Mouse (Mus musculus) spleen, postnatal 10 days (tissue): ENCODE measurements around the gene Ripply2.
"Not testable (repeated sequence)": the region's sequence is repeated elsewhere in the genome, so short reads cannot be mapped to it uniquely, and the experiment has no call there.

Experiments used
- DNase-seq, 2 experiments: peaks; one replicate each; pipeline ENCODE4 v3.0.0; 2021 to 2022; ENCODE audit warnings: low spot score in 2 of 2

Ripply2 gene

DNA sequence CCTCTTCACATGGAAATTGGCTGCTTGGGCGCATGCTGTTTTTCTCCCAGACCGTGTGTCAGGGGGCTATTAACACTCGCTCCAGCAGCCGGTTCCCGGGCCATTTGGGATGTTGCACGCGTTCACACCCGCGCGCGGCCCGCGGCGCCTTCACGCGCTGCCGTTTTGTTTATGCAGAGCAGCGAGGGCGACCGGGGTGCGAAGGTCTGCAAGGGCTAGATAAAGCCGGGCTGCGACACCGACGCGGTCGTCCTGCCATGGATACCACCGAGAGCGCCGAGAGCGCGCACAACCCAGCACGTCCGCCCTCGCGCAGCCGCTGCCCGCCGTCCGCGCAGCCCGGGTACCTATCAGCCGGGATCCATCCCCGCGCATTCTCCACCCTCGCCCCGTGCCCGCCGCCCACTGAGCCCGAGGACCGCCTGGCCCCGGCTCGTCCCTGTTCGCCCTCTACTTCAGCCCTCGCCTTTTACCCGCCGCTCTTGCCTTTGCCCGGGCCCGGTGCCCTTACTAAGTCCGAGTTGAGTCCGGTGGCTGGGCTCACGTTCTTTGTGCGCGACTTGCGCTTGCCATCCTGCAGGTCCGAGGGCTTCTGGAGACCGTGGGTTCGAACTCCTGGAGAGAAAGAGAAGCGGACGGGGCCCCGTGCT is at the start of gene Ripply2:
TSS of gene Ripply2 (plus strand) at position 250 of the 650 bp plus-strand sequence.
- DNase-seq: no peak

DNA sequence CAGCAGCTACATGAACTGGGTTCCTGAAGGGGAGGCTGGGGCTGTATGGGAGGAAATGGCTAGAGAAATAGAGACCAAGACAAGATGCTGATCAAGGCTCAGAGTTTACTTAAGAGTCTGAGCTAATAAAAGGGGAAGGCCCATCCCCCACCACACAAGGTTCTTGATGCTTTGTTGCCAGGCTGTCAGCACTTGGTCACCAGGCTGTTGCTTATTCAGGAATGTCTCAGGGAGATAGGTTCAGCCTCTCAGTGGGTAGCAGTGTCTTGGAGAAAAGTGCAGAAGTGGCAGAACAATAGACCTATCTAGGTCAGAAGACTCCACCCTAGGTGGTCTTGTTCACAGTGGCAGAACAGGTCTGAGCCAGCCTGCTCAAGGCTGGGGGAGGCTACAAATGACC is 42.9 kb upstream of the Ripply2 start:
- DNase-seq: not testable (repeated sequence)

DNA sequence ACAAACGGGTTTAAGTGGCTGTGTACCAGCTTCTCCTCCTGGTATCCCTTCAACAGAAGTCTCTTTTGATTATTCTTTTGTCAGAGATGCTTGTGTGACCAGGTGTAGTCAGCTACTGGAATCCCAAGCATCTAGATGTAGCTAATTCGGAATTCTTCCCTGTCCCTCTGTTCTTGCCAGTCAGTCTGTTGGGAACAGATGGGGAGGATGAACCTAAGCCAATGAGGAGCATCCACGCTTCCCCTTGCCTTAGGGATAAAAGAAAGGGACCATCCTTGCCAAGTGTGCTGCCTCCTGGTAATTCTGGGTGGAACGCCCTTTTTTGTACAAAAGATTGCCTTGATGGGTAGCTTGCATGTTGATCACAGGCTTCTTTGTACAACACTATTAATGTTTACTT is 41.8 kb upstream of the Ripply2 start:
- no peak for DNase-seq

DNA sequence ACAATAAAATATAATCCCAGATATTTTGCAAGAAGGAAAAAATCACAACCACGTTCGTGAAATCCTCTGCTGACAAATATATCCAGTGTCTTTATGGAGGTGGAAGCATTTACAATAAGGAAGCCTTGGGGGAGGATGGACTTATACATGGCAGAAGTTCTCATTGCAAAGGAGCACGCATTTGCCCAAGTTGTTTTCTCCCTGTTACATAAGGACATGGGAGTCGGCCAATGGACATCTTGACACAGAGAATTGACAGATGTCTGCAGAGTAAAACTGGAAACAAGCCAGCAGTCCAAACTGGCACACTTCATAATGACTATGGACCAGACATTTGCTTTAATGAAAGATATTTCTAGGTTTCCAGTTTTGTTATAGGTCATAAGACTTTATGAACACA is 38.4 kb upstream of the Ripply2 start:
- DNase-seq: no peak

DNA sequence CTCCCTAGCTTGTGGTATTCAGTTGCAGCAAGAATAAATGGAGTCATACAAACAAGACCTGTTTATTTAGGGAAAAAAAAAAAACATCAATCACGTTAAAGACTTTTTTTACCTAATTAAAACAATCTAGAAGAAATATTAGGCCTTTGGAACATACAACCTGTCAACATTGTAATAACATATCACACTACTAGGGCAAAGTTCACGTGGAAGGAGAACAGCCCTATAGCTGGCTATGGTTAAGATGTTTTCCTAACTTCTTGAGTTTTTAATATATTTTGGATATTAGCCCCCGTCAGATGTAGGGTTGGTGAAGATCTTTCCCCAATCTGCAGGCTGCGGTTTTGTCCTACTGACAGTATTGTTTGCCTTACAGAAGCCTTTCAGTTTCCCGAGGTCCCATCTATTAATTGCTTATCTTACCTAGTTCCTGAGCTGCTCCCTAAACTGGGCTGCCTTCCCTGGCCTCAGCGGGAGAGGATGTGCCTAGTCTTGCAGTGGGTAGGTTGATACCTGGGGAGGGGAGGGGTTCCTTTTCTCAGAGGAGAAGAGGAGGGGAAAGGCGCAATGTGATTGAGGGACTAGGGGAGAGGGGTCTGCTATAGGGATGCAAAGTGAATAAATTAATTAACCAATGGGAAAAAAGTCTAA is 37.0 kb upstream of the Ripply2 start:
- no peak for DNase-seq

DNA sequence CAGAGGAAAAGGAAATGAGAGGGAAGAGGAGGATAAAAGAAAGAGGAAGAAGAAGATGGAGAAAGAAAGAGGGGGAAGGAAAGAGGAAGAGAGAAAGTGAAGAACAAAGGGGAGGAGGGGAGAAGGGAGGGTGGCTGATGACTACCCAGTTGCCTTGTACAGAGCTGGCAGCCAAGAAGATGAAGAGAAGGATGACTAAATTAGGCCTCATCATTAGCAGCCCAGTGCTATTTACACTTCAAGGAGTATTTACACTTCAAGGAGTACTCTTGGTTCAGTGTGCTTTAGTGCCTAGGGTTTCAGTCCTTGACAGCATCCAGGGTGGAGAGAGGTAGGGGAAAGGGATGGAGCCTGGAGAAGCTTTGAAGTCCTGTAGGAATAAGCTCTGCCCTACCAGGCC is 35.3 kb upstream of the Ripply2 start:
- no peak for DNase-seq

DNA sequence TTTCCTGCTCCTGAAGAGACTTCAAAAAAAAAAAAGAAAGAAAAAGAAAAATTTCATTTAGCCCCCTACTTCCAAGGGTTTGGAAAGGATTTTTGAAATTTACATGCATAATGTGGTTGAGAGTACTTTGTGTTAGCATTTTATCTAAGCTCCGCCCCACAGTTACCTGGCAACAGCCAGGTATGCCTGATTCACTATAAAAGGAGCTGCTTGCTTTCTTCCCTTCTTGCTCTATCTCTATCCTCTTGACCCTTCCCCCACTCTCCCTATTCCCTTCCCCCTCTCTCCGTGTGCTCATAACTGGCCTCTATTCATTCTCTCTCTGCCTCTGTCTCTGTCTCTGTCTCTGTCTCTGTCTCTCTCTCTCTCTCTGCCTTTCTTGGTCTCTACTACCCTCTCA is 34.4 kb upstream of the Ripply2 start:
- DNase-seq: no peak

DNA sequence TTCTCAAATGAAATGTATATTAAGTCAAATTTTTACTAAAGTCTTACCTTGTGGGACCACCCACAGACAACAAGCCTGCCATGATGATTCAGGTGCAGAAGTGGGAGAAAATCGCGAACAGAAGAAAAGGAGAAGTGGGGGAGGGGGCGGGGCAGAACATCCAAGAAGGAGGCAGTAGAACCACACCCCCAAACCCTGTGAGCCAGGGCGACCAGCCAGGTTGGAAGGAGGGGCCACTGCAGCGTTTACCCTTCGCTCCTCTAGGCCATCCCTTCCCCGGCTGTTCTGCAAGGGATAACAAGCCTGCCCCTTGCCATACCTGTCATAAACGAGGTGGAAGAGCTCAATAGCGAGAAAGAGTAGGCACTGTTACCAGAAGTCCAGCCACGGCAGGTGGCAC is 33.8 kb upstream of the Ripply2 start:
- DNase-seq: no peak

DNA sequence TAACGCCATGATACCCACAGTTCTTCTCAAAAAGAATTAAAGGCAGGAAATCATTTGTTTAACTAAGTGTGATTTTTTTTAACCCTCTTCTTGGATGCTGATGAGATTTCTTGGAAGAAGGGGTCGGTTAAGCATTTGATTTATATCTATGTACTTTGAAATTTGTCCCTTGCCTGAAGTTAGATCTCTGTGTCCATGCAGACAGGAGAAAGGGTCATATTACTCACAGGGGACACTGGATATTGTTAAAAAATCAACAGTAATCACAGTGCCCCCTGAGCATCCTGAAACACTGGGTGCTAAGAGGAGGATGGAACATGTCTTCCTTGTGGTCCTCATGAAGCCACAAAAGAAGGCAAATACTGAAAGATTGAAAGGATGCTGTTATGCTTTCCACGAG is 30.8 kb upstream of the Ripply2 start:
- DNase-seq: no peak

DNA sequence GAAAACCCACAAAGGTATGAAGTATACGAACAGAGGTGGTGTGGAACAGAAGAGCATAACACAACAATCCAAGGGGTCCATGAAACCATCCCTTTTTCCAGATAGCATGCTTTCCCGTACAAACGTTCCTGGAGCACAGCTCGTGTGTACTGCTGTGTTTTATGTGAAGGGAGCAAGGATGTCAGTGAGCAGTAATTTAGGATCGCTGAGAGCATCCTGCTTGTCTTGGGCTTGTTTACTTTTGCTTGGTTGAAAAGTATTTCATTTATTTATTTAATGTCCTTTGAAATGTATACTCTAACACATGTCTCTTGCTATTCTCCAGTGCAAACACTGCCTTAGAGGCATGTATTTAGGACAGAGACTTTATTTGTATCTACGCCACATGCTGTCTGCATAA is 30.2 kb upstream of the Ripply2 start:
- no peak for DNase-seq

DNA sequence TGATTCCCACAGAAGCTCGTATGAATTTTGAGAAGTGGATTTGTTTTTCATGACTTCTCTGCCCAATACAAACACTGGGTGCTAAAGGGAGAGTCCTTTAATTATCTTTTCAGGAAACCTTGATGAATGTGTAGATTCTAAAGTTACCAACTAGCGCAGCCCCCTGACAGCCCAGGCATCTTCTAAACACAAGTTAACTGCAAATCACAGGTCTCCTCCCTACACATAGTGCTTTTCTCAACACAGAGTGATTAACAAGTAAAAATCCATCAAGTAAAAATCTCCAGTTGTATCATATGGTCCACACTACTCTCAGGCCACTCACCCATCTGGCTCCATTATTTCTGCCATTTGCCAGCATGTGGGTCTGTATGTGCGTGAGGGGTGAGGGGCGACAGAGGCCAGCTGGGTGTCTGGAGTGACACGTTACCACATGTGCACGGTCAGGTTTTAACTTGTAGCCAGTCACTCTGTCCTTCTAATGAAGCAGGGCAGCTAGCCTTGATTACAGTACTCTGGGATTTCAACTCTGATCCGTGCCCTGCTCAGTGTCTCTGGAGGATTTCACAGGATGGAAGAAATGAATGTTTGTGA is 28.5 kb upstream of the Ripply2 start:
- no peak for DNase-seq

DNA sequence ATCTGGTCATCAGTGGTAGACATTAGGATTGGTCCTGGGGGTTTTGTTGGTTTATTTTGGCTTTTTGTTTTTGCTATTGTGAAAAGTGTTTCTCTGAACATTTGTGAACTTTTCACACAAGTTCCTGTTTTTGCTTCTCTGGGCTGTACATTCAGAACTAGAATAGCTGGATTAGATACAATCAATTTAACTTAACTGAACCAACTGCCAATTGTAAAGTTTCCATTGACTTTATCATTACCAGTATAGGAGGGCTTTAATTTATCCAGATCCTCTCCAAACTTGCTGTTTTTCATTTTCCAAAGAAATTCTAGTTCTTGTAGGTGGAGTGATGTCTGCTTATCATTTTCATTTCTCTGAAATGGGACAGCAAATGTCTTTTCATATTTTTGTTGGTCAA is 25.5 kb upstream of the Ripply2 start:
- no peak for DNase-seq

DNA sequence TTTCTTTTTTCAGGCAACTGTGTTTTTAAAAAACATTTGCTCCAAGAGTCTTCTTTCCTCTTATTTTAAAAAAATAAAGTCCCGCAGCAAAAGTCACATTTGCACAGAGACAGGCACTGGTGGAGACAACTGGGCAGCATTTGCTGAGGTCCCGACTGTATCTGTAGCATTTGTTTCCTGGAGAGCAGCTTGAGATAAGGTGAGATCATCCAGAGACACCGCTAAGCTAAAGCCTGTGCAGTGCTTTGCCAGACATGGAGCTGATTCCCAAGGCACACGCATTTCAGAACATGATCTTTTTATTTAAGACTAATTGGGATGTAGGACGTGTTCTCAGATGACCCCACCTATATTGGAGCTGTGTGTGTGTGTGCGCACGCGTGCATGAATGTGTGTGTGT is 23.6 kb upstream of the Ripply2 start:
- DNase-seq: no peak

DNA sequence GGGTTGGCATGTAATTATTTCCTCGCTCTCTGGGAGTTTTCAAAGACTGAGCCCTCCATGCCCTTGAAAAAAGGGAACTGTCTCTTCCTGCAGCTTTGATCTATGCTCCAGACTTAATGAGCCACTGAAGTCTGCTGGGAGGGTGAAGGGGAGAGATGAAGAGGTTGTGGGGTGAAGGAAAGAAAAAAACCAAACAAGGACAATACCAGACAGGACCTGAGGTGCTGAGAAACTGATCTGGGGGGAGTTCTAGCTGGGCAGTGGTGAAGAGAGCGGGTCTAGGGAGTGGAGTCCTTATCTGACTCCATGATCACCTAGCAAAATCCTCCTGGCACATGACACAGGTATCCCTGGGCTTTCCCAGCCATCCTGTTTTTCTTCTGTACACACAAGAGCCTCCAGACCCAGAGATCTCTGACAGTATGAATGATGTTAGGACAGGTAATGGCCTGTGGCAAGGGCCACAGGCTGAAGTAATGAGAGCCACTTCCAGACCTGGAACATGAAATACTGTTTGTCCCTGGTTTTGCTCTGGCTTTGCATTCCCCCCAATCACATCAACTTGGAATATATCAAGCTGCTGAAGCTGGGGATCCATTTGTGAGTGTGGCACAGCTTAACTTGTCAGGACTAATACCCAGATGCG is 18.2 kb upstream of the Ripply2 start:
- no peak for DNase-seq

DNA sequence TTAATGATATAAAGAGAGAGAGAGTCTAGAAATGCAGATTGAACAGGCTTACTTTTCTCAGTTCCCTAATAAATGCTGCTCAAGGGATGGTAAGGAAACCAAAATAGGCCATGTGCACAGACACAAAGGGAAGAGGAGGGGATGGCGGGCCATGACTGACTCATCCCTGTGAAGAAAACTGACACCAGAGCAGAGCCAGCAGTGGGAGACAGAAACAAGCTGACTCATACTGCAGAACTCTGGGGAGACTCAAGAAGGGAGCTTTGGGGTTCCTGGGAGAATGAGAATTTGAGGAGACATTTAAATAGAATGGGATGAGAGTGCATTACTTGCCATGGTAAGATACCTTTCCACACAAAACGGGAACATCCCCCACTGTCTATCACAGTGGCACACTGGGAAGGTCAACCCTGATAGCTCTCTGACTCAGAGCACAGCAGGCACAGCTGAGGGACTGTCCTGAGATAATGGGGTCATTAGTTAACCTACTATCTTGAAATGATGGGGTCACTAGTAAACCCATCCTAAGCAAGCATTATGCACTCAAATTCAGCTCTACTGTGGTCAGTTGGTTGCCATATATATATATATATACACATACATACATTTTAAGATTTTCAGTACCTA is 15.3 kb upstream of the Ripply2 start:
- DNase-seq: no peak

DNA sequence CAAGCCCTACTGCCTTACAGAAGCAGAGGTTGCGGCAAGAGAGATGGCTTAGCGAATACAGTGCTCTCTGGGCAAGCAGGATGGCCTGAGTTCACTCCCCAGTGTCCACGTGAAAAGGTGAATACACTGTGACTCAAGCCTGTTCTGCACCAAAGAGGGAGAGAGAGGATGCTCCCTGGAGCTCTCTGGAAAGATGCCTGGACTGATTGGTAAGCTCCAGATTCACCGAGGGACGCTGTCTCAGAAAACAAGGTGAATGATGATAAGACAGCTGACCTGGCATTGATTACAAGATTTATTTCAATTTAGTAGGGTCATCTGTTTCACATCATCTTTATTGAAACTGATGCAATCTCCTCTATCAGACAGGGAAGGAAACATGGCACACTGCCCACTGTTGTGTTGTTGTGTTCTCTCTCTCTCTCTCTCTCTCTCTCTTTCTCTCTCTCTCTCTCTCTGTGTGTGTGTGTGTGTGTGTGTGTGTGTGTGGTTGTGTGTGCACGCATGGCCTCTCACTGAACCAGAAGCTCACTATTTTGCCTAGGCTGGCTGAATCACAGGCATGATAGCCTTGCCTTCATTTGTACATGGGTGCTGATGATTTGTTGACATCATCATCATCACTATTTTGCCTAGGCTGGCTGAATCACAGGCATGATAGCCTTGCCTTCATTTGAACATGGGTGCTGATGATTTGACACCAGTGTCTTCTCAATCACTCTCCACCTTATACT is 10.5 kb upstream of the Ripply2 start:
- DNase-seq: no peak

DNA sequence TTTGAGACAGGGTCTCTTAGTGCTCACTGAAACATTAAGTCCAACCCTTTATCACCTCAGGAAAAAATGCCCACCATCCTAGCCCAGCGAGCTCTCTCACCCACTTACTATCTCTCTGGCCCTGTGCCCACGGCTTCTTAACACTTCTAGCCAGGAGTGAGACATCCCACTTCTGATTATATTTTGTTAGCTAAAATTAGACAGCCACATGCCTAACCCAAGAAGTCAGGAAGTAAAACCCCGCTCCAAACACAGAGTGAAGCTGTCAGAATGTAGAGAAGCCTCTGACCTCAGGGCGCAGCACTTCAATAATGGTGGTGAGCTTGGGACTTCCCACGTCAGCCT is 9.9 kb upstream of the Ripply2 start:
- no peak for DNase-seq

DNA sequence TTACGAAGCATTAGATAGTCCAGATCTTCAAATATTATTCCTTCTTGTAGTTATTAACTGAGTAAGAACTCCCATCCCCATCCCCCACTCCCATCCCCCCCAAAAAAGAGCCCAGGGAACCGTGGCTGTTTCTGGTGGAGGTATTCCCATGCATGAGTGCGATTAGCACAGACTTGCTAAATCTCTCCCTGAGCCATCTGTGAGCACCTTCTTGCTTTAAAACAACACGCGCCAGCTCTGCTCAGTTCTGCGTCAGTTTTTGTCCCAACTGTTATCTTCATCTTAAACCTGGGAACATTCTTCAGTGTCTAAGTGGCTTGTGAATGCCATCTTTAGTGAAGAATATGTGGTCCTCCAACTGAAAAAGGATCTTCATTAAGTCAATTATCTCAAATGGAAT is 6.8 kb upstream of the Ripply2 start:
- DNase-seq: no peak

DNA sequence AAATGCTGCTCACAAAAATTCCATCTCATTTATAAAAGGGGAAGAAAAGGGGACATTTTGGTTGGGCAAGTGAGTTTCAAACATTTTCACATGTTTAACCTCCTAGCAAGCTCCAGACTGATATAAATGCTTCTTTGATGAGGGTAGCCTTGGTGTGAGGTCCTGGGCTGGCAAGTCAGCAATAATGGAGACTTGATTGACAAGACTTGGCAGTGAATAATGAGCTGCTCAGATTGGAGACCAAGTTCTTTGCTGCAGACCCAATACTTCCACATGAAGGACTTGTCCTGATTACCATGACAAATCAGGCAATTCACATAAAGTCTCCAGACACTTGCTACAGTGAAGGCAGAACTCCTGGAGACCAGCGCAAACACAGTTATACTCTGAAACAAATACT is 6.4 kb upstream of the Ripply2 start:
- DNase-seq: no peak

DNA sequence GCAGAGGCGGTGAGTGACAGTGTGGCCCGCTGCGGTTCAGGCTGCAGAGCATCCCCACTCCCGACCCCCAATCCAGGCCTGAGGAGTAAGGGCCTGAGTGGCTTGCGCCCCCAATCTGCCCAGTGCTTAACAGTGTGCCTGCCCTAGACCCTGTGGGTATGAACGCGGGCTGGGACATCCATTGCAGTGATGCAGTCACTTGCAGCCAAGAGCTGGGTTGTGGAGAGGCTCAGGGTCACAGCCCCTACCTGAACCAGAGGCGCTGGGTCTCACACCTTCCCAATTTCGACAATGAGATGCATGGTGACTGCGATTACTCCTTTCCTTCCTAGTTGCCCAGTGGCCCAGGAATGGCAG is 579 bp downstream of the Ripply2 start:
- no peak for DNase-seq

DNA sequence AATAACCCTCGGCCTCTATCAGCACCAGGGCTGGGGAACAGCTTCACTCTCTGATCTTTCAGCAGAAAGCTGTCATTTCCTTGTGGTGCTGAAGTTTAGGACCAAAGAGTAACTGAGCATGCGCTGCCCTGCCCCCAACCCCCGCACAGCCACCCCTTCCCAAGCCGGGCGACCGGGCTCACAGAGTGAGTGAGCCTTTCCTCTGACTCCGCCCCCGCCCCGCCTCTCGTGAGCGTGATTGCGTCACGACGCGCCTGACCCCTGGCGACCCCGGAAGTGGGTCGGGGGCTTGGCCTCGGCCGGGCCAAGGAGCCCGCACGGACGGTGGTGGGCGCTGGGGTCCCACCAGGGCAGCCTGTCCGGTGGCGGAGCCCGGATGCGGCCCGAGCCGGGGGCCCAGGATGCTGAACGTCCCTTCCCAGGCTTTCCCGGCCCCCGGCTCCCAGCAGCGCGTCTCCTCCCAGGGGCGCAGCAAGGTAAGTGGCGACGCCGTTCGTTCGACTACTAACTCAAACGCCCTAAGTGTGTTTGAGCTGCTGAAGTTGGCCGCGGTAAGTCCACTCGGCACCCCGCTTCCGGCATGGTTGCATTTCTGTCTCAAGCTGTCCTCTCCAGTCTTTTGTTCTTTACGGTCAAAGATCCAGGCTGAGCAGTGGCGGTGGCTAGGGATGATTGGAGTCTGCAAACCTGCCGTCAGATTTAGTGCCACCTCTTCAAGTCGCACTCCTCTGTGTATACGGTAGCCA is 6.6 kb downstream of the Ripply2 start, which contains the start of gene Cyb5r4:
TSS of gene Cyb5r4 (plus strand) at position 237 of the 746 bp plus-strand sequence.
- peak; percentile 89 to 96 for DNase-seq
